Mouse (Mus musculus) neutrophil, adult 5-6 weeks (primary cell): ENCODE measurements at regions not wholly inside any gene's neighbourhood (a gene's known extent, or its start where the extent isn't known, plus 50 kb on each side); places are given as distances from the start of the nearest gene placed in this dataset.
"Not testable (repeated sequence)": the region's sequence is repeated elsewhere in the genome, so short reads cannot be mapped to it uniquely, and the experiment has no call there.

Source experiments
- ATAC-seq: fragments of 151-379, 151-347 bp; 2 replicates; pipeline ENCODE4 v1.8.0; 2017; ENCODE audit warnings: mild to moderate bottlenecking, moderate TSS enrichment; ENCODE audit not compliant: insufficient number of reproducible peaks, poor library complexity, low FRiP score, severe bottlenecking; ENCODE audit errors: extremely low read depth

DNA sequence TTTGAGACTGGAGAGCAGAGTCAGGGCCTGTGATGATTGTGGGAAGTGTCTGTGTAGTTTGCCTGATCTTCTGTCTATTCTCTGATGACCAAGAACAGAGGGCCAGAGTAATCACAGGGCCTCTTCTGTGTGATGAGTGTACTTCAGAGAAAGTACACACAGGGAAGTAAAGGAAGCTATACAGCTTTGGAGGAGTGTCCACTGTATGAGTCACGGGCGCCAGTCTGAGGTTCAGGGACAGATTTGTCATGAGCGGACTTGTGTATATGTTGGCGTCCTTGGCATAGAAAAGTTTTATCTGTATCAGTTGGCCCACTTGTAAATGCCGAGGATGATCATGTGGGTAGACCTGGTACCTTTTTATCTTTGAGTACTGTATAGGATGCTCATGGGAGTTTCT is 142.1 kb downstream of the Tmem121 start:
- ATAC-seq: no peak

DNA sequence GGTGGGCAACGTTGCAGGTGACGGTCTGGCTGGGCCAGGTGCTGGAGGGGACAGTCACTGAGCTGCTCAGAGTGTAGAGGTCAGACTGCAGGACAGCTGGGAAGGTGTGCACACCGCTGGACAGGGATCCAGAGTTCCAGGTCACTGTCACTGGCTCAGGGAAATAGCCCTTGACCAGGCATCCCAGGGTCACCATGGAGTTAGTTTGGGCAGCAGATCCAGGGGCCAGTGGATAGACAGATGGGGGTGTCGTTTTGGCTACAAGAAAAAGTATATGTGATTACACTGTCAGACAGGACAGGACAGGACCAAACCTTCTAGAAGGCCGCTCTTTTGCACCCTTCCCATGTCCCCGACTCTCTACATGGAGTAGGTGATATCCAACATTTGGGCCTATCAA is 144.5 kb downstream of the Tmem121 start:
- ATAC-seq: no peak

DNA sequence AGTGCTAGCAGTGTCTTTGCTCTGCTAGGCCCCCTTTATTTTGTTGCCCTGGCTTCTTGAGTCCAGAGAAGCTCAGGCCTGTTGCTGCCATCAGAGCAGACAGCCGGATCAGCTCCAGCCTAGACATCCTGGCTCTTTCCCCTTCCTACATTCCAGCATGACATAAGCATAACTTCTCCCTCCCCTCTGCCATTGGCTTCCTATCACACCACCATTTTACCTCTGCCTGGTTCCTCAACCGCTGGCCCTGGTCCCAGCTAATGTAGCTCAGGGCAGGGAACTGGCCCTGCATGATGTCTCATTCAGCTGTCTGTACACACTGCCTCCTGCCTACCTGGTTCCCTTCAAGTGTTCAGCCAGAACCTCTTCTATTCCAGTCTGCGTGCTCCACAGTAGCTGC is 146.5 kb downstream of the Tmem121 start:
- no peak for ATAC-seq

DNA sequence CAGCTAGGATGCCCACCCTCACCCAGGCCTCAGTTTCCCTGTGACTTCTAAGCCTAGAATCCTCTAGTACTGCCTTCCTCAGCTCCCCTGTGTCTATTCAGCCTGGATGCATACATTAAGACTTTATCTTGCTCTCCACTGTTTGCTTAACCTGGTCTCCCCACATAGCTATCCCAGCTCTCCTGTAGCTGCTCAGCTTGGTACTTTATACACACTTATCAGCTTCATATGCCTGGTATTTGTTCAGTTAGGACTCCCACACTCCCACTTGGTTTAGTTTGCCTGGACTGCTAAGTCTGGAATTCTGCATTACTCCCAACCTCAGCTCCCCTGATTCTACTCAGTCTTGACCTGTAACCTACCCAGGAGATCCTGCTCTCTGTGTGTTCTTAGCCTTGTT is 147.7 kb downstream of the Tmem121 start:
- ATAC-seq: no peak

DNA sequence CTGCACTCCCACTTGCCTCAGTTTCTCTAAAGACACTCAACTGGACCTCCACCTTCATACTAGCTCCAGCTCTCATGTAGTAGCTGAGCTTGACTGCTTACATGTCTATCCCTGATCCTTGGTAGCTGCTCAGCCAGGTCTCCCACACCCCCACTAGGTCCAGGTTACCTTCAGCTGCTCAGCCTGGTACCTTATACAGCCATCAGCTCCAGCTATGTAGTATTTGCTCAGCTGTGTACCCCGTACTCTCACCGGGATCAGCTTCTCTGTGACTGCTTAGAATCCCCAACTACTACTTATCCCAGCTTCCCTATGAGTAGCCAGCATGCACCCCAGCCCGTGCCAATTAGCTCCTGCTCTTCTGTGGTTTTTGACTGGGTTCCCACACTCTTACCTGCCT is 148.1 kb downstream of the Tmem121 start:
- ATAC-seq: not testable (repeated sequence)

DNA sequence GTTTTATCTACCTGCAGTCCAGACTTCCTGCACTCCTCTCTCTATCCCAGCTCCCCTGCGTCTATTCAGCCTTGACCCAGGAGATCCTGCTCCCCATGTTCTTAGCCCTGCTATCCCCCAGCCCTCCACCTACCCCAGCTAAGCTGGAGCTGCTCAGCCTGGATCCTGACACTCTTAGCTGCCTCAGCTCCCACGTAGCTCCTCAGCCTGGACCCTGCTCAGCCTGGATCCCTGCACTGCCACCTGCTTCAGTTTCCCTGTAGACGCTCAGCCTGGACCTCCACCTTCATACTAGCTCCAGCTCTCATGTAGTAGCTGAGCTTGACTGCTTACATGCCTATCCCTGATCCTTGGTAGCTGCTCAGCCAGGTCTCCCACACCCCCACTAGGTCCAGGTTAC is 151.5 kb downstream of the Tmem121 start:
- ATAC-seq: no peak

DNA sequence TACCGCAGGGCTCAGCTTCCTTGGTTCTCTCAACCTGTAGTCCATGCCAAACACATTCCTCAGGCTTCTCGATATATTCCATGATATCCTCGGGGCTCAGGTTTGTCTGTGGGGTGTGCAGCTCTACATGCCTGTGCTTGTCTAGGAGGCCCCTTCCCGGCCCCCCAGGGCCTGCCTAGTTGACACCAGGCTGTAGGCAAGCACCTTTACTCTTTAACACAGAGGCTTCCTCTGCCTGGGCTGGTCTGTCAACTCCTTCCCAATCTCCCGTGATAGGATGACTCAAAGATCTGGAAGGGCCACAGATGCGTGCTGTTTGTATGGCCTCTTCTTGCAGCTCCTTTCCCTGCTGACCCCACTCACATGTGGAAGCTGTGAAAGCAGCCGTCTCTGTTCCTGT is 150.4 kb upstream of the Adam6b start:
- no peak for ATAC-seq

DNA sequence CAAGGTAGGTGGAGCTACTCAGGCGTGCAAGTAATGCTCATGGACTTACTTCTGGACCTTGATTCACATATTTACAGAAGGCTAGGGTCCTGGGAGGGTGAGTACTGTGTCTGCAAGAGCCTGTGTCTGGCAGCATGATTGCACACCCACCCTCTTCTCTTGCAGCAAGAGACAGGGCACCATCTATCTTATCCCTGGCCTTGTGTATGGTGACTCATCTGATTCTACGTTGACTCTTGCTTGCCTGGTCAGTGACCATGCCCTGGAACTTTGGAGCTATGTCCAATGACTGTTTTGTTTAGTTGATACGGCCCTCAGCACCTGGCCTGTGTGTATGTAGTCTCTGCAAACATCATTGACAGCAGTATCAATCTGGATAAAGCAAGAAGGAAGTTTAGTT is 148.3 kb upstream of the Adam6b start:
- no peak for ATAC-seq

DNA sequence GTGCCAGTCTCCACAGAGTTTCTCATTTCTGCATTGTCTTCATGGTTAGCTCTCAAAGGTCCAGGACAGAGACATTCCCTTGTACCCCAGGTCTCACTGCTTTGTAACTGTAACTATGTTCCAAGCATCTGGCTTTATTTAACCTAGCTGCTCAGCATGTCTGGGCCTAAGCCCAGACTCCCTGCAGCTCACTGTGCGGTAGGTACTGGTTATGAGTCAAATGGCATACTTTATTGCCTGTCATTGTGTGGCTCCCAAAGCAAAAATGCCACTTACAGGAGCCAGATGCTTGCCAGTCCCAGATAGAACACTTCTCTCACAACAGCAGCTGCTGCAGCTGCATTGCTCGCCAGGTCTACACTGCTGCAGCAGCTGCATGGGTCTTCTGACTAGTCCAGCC is 134.2 kb upstream of the Adam6b start:
- ATAC-seq: no peak

DNA sequence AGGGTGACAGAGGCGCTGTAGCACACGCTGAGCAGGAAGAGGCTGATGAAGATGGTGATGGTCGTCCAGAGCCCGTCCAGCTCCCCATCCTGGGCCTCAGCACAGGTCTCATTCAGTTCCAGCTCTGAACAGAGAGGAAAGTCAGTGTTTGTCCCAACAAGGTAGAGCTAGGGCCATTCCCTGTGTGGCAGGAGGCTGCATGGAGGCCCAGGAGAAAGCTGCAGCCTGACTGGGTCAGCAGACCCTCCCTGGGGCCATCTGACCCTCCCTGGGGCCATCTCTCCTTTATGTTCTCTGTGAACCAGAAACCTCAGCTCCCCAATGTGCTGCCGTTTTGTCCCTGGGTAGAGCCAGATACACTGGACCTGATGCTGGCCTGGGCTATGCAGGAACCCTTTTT is 131.2 kb upstream of the Adam6b start:
- no peak for ATAC-seq

DNA sequence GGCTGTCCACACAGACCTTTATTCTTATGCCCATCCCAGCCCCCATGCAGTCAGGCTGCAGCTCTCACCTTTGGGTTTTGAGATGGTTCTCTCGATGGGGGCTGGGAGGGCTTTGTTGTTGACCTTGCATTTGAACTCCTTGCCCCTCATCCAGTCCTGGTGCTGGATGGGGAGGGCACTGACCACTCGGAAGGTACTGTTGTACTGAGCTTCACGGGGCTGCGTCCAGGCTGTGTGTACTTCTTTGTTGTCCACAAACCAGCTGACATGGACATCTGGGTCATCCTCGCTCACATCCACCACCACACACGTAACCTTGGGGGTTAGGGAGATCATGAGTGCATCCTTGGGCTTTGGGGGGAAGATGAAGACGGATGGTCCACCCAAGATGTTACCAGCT is 129.3 kb upstream of the Adam6b start:
- no peak for ATAC-seq

DNA sequence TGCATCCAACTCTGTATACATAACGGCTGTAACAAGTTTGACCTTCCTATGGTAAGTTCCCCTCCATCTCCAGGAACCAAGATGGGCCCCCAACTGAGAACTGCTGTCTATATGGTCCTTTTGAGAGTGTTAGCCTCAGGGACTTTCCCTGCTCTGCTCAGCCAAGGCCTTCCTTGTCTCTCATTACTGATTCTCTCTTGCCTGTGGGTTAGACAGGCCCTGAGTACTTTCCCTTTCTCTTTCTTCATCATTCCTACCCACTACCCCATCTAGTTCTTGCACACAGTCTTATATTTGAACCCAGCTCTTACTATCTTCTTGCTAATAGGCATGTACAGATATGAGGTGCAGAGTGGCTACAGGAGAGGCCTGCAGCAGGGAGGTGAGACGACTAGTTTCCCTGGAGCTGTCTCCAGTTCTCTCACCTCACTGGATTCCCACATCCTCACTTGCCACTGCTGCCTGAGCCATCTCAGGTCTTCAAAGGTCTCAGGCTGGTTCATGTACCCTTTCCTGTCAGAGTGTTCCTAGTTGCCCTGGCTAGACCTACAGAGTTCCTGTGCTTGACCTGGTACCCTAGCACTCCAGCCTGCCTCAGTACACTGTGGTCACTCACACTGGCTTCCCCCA is 126.8 kb upstream of the Adam6b start:
- no peak for ATAC-seq

DNA sequence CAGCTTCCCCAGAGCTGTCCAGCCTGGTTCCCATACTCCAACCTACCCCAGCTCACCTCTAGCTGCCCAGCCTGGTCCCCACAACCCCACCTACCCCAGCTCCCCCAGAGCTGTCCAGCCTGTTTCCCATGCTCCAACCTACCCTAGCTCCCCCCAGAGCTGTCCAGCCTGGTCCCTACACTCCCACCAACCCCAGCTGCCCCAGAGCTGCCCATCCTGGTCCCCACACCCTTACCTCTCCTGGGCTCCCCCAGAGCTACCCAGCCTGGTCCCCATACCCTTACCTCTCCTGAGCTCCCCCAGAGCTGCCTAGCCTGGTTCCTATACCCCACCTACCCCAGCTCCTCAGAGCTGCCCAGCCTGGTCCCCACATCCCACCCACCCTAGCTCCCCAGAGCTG is 125.3 kb upstream of the Adam6b start:
- no peak for ATAC-seq

DNA sequence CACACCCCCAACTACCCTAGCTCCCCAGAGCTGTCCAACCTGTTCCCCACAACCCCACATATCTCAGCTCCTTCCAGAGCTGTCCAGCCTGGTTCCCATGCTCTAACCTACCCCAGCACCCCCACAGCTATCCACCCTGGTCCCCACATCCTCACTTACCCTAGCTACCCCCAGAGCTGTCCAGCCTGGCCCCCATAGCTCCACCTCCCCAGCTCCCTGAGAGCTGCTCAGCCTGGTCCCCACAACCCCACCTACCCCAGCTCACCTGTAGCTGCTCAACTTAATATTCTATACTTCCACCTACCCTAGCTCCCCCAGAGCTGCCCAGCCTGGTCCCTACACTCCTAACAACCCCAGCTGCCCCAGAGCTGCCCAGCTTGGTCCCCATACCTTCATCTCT is 124.9 kb upstream of the Adam6b start:
- ATAC-seq: no peak

DNA sequence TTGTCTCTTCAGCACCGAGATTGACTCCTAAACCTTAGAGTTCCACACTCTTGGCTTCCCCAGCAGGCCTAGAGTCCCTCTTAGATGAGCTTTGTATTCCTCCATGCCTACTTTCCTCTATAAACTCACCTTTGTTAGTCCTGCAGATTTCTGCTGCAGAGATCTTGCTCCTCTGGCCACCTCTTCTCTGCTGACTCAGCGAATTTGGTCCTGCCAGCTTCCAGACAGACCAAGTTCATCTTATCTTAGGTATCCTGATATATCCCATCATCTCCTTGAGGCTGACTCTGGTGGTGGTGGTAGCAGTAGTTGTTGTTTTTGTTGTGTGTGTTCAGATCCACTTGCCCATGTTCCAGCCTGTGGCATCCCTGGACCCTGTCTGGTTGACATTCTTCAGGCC is 123.5 kb upstream of the Adam6b start:
- no peak for ATAC-seq

DNA sequence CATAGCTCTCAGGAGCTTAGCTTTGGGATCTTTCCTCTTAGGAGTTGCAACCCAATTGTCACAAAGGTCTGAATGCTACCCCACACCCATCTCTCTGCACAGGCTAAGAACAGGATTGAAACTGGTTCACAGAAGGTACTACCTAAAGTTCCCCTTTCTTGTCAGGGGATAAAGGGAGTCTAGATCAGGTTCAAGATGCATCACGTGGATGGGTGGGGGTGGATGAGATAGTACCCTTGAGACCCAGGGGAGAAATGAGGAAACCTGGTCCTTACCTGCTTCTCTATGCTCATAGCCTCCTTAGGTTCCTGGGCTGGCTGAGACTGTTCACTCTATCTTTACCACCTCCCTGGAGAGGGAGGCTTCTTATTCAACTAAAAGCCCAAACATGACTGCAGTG is 122.9 kb upstream of the Adam6b start:
- no peak; the same call in 1 of the 2 replicates for ATAC-seq

DNA sequence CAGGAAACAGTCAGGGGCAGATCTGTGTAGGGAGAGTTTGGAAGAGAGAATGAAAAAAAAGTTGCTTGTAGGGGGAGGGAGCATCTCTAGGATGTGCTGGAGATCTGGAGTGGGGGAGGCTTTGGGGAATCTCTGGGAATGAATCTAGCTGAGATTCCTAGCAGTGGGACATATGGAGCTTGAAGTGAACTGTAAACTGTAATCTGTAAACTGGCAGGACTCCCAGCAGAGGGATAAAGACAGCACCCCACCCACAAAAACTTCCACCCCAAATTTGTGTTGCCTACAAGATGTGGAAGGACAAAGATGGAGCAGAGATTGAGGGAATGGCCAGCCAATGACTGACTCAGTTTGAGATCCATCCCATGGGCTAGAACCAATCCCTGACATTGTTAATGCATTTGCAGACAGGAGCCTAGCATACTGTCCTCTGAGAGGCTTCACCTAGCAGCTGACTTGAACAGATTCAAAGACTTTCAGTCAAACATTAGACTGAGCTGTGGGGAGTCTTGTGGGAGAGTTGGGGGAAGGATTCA is 87.7 kb upstream of the Adam6b start:
- ATAC-seq: no peak

DNA sequence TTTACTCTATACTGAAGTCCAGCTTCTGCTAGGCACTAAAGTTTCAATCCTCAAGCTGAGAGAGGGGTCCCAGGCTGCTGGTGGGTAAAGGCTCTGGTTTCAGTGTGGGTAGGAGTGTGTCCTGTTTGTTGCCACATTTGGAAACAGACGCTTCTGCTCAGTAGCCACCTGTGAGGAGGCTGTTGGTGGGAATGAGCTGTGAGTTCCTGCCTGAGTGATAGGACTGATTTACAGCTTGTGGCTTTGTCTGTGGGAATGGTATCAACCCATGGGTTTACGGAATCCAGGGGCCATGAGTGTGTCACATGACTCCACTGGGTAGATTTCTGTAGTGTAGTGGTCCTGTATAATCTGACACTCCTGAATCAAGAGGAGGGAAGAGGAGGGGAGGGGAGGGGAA is 86.5 kb upstream of the Adam6b start:
- no peak for ATAC-seq

DNA sequence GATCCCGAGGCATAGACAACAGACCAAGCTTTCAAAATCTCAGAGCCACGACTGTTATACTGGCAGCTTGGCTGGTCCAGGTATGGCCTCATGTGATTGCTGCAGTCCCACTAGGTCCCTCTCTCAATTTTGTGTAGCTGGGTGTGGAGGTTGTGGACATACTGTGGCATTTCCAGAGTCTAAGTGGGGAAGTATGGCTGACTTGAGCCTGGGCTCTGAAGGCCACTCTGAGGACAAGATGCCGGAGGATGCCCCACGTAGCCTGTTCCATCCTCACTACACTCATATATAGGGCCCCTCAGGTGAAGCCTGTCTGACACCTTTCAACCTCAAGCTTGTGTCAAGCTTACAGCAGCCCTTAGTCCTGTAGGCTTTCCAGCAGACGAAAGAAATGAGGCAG is 78.2 kb upstream of the Adam6b start:
- no peak for ATAC-seq

DNA sequence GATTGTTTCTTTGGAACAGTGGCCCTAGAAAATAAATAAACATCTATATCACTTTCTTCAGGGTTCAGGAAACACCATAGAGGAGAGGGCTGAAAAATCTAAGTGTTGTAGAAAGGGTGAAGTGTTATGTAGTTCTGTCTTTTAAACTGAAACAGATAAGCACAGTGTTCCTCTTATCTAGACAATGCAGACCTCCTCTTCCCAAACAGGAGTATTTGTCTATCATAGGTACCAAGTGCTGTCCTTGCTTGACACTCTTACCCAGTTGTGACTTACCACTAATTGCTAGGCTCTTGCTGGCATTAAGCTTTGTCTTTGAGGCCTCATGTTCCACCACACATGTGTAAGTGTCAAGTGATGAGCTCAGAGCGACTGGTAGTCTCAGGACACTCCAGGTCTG is 75.3 kb upstream of the Adam6b start:
- no peak for ATAC-seq

DNA sequence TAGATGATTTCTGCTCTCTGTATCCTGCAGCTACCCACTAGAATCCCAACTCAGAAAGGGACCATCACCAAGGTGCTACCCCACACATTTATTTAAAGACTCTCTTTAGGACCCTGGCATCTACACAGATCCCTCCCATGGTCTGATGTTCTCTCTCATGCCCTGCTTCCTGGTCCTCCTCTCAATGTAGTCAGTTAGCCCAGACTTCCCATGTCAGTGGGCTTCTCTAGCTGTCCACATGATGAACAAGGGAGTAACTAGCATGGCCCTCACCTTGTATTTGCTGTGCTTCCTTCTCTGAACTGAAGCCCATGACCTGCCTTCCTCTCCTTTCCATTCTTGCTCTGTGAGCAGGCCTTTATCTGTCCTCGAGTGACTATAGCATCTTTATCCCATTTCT is 71.8 kb upstream of the Adam6b start:
- no peak for ATAC-seq
